Mouse (Mus musculus): ENCODE results near the gene Pbxip1.
A peak's percentile ranks its signal among the peaks of the same experiment; 100 is the strongest.
"Not testable (repeated sequence)": the region's sequence is repeated elsewhere in the genome, so short reads cannot be mapped to it uniquely, and the experiment has no call there.

Gene Pbxip1

DNA sequence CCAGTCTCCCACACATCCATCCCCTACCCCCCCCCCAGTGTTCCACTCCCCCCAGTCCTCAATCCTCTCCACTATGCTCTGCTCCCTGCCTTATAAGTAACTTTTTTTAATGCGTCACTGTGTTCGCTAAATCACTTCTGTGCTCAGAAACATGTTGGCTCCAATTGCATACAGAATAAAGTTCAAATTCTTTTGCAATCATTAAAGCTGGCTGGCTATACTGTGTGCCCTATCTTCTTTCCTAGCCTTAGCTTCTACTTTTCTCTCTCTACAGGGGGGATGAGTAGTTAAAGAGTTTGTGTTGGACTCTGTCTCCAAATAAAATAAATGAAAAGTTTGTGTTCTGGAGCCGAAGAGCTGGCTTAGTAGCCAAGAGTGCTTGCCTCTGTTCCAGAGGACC is 26.8 kb upstream of the Pbxip1 start:
- no peak for DNase-seq (ENCODE audit: low spot score)

DNA sequence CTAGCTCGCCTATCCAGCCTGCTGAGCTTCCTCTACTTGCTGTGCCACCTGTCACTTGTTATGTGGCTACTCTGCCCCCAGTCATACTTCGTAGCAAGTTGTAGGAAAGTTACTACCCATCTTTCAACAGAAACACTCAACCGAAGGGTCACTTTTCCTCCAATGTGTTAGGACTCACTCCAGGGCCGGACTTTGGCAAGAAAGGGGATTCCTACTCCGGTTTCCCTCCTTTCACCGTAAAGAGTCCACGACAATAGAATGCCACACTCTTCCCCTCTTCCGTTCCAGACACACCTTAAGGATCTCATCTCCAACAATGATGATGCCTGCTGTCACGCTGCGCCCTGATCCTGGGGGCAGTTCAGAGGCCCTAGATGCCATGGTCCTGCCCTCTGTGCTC is 25.6 kb upstream of the Pbxip1 start:
- DNase-seq (ENCODE audit: low spot score): no peak

DNA sequence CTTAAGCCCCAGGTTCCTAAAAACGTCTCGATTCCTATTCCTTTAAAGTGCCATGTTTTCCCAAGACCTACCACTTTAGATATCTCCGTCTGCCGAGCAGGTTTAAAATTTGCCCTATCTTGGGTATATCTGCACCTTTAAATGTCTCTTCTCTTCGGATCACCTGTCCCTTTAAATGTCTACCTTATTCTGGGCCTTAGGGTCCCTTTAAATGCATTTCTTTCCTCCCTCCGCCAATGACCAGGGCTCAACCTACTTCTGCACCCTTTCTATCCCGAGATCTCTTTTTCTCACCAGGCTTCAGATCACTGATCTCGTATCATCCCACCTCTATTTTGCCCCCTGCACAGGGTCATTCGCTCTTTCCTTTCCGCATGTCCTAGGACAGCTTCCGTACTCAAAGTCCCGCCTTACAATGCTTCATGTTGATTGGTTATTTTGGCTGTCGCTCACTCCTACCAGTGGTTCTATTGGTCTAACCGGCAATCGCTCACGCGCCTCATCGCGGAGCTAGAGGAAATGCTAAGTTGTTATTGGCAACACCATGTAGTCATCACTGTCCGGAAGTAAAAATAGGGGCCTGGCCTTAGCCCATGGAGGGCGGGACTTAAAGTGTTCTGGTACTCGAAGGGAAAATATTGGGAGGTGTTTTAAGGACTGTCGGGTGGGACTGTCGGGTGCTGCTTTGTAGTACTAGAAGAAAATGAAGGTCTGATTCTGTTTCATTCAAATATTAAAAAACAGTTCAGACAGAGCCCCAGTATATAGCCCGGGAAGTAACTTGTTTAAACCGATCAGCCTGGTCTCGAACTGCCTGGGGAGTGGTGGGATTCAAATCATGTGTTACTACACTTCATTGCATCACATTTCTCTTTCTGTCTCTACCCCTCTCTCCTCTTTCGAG is 24.8 kb upstream of the Pbxip1 start, which contains the start of gene Flad1:
Gene Flad1 (minus strand): TSS at position 381 of the 904 bp plus-strand sequence.
- DNase-seq (ENCODE audit: low spot score): peak; percentile 100

DNA sequence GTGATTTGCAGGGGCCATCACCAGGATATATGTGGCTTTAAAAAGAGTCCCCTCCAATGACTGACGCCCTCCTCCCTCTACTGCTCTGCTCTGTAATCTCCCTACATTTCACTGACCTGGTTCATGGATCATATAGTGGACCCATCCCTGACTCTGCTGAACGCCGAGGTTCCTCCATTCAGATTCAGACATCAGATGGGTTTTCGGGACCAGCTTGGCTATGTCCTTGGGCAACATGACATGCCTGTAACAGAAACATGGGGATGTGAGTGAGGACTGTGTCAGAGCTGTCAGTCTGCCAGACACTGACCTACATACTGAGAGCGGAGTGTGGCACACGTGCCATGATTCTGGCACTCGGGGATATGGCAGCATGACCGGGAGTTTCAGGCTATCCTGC is 20.3 kb upstream of the Pbxip1 start:
- no peak for DNase-seq (ENCODE audit: low spot score)

DNA sequence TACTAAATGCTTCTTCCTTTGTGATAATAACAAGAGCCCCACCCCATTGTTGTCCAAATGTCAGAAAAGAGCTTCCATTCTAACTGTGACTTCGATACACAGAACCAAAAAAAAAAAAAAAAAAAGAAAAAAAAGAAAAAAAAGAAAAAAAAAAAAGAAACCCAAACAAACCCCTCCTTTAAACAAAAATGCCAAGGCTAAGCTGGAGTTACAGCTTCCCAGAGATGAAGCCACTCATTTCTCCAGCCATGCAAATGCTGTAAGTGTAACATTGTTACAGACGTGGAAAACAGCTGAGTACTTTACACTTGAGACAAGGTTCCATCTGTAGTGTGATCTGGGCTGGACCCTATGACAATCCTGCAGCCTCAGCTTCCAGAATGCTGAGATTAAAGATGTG is 19.4 kb upstream of the Pbxip1 start:
- no peak for DNase-seq (ENCODE audit: low spot score)

DNA sequence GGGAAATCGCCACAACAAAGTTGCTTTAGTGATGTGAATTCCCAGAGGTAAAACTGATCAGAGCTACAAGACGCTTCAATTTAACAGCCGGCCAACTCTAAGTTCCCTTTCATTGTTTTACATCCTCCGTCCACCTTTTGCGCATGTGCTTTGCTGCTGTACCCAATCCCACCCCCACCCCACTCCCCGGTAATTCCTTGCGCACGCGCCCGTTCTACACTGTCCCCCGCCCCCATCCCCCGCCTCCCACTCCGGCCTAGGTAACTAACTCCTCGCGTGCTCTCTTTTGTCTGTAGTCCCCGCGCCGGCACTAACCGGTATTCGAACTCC is 18.7 kb upstream of the Pbxip1 start:
- DNase-seq (ENCODE audit: low spot score): no peak

DNA sequence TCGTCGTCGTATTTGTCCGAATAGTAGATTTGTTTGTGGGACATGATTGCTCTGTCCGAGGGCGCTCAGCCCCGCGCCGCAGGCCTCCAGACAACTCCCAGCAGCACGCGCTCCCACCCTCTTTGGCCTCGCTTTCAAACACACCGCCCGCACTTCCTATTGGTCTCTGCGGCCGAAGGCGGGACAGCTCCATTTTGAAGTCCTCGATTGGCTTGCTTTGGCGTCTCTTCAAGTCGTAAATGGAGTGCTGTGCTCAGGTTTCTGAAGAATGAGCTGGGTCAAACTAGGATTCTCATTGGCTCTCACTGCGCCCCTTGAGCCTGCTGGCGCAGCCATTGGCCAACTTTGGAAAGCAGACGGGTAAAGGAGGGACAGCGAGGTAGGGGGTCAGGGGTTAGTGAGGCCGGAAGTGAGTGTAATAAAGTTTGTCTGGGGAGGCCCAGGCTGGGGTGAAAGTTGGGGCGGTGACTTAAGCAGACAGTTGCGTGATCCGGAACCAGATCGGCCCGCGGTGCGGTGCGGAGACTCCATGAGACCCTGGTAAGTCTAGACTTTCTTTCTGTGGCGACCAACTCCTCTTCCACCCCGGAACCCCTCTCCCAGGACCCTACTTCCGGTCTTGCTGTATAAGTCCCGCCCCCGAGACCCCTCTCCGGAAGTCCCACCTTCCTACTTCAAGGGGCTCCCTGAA is 18.2 kb upstream of the Pbxip1 start, which contains the start of the genes Cks1b and Shc1:
Gene Cks1b (minus strand): TSS at position 214 of the 691 bp plus-strand sequence.
Gene Shc1 (plus strand): TSS at position 274 of the 691 bp plus-strand sequence.
- peak; percentile 99 for DNase-seq (ENCODE audit: low spot score)

DNA sequence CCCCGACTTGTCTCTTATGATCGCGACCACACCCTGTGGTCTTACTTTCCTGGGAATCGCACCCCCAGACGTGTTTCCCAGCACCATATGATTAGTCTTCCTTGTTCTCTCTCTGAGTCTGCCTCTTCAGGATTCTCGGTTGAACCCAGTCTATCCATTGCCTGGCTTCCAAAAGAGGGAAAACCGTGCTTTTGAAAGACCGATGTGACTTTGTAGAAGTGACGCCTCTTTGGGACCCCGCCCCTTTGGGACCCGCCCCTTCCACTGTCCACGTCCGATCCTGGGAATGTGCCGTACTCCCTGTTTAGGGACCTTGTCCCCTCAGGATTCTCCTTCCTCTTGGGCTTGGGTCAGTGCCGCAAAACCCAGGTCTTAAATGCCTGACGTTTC is 17.6 kb upstream of the Pbxip1 start:
- peak; percentile 92 for DNase-seq (ENCODE audit: low spot score)

DNA sequence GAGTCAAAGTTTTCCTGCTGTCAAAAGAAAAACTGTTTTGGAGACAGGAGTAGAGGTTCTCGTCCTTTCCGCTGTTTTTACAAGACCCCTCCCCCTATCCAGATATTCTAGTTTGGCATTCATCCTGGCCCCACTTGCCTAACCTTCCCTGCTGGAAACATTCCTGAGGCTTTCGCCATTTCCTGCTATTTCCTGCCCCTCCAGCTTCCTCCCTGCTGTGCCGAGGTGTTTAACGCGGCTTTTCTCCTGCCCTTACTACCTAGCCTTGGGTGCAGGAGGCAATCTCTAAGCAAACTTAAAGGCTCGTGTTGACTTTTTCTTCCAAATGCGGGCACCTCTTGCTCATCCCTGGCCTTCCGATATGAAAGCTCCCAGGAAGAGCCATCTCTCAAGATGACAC is 16.9 kb upstream of the Pbxip1 start:
- DNase-seq (ENCODE audit: low spot score): peak; percentile 82

DNA sequence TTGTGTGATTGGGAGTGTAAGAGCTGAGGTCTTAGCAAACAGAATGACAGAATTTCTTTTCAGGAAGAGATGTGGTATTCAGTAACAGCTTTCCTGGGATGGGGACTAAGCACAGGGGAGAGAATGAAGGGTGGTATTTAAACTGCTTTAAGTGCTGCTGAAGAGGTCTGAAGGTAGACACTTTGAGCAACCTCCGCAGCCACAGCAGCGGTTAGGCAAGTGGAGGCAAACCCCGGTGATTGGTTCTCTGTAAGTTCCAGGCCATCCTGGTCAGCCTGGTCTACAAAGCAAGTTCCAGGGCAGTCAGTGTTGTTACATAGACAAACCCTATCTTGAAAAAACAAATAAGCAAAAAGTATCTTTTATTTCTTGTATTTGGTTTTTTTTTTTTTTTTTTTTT is 16.5 kb upstream of the Pbxip1 start:
- no peak for DNase-seq (ENCODE audit: low spot score)

DNA sequence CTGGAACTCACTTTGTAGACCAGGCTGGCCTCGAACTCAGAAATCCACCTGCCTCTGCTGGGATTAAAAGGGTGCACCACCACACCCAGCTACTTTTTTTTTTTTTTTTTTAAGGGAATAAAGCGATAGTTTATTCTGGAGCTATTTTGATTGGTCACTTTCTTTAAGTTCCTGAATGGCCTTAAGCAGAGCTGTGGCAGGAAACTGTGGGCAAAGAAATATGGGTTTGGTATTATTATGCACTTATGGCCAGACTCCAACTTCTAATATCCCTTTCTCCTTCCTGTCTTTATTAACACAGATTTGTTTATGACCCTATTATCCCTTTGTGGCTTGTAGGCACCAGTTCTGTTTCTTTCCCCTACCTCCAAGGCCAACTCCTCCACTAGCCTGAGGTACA is 16.1 kb upstream of the Pbxip1 start:
- no peak for DNase-seq (ENCODE audit: low spot score)

DNA sequence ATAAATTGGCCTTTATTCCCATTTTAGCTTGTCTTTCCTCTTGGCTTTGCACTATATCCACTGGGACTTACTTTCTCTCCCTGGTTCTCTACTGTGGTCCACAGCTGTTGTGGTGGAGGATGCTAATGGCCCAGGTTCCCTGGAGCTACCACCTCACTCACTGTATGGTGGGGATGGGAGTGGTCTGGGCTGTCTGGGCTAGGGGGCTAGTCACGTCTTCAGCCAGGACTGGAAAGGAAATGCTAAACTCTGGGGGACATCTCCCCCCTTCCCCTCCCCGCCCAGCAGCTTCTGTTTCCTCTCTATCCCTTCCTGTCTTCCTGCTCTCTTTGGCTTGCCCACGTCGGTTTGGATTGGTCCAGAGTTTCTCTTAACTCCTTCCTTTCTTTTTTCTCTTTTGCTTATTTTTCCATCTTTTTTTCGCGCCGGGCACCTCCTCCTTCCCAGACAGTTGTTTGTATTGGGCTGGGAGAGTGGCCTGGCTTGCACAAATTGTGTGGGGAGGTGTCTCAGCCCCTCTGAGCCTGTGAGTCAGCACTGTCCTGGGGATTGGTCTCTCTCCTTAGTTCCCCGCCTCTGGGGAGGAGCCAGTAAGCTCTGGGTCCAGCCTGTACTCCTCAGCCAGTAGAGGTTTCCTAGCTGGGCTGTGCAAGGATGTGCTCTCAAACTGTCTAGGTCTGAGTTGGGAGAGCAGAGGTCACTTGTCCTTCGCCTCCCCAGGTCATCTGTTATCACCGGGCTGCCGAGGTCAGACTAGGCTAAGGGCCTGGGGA is 15.3 kb upstream of the Pbxip1 start:
- DNase-seq (ENCODE audit: low spot score): peak; percentile 95

DNA sequence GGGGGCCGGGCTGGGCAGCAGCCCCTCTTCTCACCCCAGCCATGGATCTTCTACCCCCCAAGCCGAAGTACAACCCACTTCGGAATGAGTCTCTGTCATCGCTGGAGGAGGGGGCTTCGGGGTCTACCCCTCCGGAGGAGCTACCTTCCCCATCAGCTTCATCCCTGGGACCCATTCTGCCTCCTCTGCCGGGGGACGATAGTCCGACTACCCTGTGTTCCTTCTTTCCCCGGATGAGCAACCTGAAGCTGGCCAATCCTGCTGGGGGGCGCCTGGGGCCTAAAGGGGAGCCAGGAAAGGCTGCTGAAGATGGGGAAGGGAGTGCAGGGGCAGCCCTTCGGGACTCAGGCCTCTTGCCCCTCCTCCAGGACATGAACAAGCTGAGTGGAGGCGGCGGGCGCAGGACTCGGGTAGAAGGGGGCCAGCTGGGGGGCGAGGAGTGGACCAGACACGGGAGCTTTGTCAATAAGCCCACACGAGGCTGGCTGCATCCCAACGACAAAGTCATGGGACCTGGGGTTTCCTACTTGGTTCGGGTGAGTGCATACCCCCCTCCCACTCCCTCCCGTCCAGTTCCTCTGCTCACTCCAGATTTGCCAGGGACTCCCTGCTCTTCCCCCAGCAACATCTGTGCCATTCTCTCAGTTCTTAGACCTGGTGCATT is 14.6 kb upstream of the Pbxip1 start:
- peak; percentile 22 for DNase-seq (ENCODE audit: low spot score)

DNA sequence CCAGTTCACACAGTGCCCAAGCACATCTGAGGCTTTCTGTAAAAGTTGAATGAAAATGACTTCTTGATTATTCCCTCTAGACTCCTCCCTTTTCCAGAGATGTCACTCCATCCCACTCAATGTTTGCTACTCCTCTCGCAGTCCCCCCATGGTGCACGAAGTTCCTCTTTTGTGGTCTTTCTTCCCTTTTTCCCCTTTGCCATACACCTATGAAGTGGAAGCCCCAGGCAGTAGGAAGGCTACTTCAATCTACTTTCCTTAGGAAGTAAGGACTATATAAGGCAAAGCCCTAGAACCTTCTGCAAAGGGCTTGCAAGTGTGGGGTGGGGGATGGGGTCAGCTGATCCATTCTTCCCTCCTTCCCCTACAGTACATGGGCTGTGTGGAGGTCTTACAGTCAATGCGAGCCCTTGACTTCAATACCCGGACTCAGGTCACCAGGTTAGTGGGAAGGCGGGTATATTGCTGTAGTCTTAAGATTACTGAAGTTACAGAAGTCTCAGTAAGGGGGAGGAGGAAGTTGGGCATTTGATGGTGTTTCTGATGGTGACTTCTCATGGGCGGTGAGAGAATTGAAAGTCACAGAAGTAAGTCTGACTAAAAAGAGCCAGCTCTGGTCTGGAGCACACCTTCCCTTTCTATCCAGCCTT is 13.8 kb upstream of the Pbxip1 start:
- no peak for DNase-seq (ENCODE audit: low spot score)

DNA sequence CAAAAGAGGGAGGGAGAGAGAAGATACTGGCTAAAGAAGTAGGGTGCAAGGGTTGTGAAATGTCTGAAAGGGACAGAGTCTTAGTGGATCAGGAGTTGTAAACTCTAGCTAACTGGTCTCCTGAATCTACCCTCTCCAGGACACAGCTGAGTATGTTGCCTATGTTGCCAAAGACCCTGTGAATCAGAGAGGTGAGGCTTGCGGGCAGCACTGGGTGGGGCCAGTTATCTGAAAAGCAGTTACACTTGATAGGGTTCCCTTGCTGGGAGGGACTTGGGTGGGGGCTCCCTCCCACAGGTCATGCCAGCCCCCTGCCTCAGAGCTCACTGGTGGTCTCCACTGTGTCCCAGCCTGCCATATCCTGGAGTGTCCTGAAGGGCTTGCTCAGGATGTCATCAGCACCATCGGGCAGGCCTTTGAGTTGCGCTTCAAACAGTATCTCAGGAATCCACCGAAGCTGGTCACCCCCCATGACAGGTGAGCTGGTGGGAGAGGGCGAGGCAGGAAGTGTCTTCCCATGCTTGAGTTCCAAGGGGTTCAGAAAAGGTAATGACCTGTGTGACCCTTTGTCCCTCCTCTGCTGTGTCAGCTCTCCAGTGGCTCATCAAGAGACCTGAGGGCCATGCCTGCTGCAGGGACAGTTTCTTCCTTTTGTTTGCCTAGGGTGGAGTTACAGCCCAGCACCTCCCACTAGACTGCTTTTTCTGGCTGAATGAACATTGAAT is 11.9 kb upstream of the Pbxip1 start:
- DNase-seq (ENCODE audit: low spot score): peak; percentile 84

DNA sequence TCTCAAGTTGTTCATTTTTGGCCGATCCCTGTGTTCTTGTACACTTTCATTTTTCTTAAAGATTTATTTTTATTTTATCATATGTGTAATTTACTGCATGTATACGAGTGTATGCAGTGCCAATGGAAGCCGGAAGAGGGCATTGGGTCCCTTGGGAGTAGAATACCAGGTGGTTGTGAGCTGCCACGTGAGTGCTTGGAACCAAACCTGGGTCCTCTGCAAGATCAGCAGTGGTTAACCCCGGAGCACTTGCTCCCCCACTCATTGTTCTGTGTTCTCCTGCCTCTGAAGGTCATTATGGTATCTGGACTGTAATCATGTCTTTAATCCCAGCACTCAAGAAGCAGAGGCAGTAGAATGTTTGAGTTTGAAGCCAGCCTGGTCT is 11.4 kb upstream of the Pbxip1 start:
- DNase-seq (ENCODE audit: low spot score): no peak

DNA sequence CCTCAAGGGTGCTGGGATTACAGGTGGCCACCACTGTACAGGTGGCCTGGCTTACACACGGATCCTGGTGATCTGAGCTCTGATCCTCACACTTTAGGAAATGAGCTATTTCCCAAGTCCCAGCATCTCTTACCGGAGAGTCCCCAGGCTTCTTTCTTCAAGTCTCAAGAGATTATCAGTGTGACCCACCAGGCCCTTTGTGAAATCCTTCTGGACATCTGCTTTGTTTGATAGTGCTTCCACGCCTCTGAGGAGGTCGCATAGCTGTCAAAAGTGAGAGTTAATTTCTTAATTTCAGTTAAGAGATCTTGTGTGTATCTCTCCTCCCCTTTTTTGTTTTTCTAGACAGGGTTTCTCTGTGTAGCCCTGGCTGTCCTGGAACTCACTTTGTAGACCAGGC is 10.6 kb upstream of the Pbxip1 start:
- no peak for DNase-seq (ENCODE audit: low spot score)

DNA sequence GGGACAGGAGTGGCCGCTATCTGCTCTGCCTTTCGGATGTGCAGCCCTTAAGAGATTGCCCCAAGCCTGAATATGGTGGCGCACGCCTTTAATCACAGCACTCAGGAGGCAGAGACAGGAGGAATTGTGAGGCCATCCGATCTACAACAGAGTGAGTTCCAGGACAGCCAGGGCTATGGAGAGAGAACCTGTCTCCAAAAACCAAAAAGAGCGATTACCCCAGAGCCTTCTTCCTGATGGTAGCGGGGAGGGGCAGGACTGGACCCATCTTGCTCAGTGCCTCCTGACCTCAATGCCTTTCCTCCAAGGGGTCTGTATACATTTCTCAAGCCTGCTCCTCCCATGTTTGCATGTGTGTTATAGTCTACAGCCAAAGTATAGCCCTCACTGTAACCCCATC is 7.5 kb upstream of the Pbxip1 start:
- DNase-seq (ENCODE audit: low spot score): not testable (repeated sequence)

DNA sequence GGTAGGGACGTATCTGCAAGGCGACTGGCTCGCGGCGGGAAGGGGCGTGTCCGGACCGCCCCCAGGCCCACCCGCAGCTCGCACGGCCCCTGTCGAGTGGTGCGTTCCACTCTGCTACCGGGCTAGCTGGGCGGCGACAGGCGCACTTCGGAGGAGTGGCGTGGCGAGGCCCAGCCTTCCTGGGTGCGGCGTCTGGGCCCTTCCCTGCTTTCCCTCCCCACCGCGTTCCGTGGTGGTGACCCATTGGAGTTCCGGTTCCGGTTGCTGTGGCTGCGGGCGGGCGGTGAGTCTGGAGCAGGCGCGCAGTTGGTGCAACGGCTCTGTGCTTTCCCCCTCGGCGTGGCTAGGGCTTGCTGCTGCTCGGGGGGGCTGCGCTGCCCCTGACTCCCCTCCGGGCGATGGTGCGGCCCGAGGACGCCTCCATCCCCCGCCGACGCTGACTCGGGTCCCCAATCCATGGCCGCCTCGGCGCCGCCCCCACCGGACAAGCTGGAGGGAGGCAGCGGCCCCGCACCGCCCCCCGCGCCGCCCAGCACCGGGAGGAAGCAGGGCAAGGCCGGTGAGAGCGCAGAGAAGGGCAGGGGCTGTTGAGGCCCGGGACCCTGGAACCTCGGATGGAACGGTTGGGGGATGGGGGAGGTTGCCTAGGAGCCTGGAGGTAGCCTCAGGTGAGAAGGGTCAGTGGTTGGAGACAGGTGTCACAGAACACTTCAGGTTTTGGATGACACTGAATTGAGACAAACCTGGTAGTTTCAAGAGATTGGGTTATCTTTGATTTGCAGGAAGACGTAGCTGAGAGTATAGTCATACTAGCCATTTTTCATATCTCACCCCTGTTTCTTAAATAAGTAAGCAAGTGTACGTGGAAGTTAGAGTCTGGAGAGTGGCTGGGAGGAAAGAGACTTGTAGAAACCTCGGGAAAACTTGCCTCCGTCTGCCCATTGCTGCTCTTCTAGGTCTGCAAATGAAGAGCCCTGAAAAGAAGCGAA is 6.0 kb upstream of the Pbxip1 start, which contains the start of gene Pygo2:
Gene Pygo2 (plus strand): TSS at position 44 of the 989 bp plus-strand sequence.
- peak; percentile 97 for DNase-seq (ENCODE audit: low spot score)
